Mouse (Mus musculus) embryonic facial prominence, embryonic 11.5 days (tissue): ENCODE results near the gene Rps3a1. TPM values are rescaled to one million over a fixed set of nuclear protein-coding genes. Genes with fewer than 3 reads are reported as not detected.

ENCODE experiments used
- ATAC-seq: fragments of 200-750 bp; cut with Nextera tagmentation; replicated peaks from 2 replicates; pipeline ENCODE4 v1.8.0; 2017; ENCODE audit warnings: low read depth; ENCODE audit not compliant: insufficient number of reproducible peaks, low FRiP score, low TSS enrichment
- DNase-seq: peaks from one replicate; pipeline ENCODE4 v3.0.0-alpha.2; 2015; ENCODE audit warnings: low spot score
- H3K27ac ChIP-seq: fragments of 300-500 bp; sonication (generic); replicated peaks from 2 replicates; pipeline ENCODE4 v1.5.1; 2014; ENCODE audit warnings: mild to moderate bottlenecking, low read depth, low read length, control low read depth
- H3K27me3 ChIP-seq: fragments of 300-500 bp; sonication (generic); 2 replicates; pipeline ENCODE4 v1.6.1; 2014; ENCODE audit warnings: mild to moderate bottlenecking, low read length, moderate library complexity, mixed read lengths; ENCODE audit not compliant: control insufficient read depth, insufficient read depth
- H3K36me3 ChIP-seq: fragments of 300-500 bp; sonication (generic); replicated peaks from 2 replicates; pipeline ENCODE4 v1.6.1; 2014; ENCODE audit warnings: low read depth, mild to moderate bottlenecking, low read length, moderate library complexity, mixed read lengths; ENCODE audit not compliant: control insufficient read depth, insufficient read depth
- H3K4me1 ChIP-seq: fragments of 300-500 bp; sonication (generic); 2 replicates; pipeline ENCODE4 v1.6.1; 2014; ENCODE audit warnings: low read length, mixed read lengths; ENCODE audit not compliant: control insufficient read depth, insufficient read depth
- H3K4me2 ChIP-seq: fragments of 300-500 bp; sonication (generic); 2 replicates; pipeline ENCODE4 v1.6.1; 2014; ENCODE audit warnings: low read depth, mild to moderate bottlenecking, control low read depth, low read length, moderate library complexity
- H3K4me3 ChIP-seq: fragments of 300-500 bp; sonication (generic); 2 replicates; pipeline ENCODE4 v1.5.1; 2014; ENCODE audit warnings: low read depth, low read length, control low read depth
- H3K9ac ChIP-seq: fragments of 300-500 bp; sonication (generic); replicated peaks from 2 replicates; pipeline ENCODE4 v1.6.1; 2014; ENCODE audit warnings: mild to moderate bottlenecking, control low read depth, low read length
- H3K9me3 ChIP-seq: fragments of 300-500 bp; sonication (generic); replicated peaks from 2 replicates; pipeline ENCODE4 v1.6.1; 2016; ENCODE audit warnings: mild to moderate bottlenecking, low read length, inconsistent platforms, mixed read lengths; ENCODE audit not compliant: control insufficient read depth
- WGBS: fragments of 180-500 bp; shearing (Covaris S2); extraction: QIAGEN DNeasy Blood & Tissue Kit; methylation state at CpG from one replicate; pipeline ENCODE4 v1.1.7; 2014; 5-methylcytosine and 5-hydroxymethylcytosine counted together
- polyA plus RNA-seq: library from polyadenylated mRNA; unstranded; fragments of >200 nt; fragmentation: Nextera tagmentation; extraction: Ambion mirVana; gene quantifications from 2 replicates; pipeline ENCODE4 v1.2.1, GENCODE M21; 2014

Gene Rps3a1
- polyA plus RNA-seq, 1 experiment from 2014 or later, result 1,448 TPM

DNA sequence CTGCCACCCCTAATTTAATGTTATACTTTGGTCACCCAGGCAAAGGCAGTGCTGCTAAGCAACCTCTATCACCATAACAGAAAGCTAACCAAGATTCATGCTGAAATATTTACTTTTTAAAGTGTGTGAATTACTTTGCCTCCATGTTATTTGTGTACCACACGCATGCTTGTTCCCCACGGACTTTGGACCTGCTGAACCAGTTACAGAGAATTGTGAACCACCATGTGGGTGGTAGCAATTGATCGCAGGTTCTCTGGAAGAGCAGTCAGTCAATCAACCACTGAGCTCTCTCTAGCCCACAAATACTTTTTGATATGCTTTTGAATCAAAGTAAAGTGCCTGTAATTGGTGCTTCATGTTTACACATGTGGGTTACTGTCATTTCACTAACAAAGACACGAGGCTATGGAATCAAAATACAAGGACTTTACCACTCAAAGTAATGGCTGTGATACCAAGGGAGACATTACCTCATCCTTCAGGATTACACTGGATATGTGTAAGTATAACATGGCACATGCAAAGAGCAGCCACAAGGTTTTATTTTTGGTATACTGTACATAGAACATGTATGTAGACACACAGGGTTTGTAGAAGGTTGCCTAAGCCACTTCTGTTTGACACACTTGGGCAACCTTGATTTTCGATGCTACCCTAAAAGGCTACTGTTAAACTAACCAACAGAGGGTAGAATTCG, 7.4 kb downstream of the Rps3a1 start:
- H3K4me2 ChIP-seq, result no peak overlapping the region
- H3K4me1 ChIP-seq, result no peaks in the 10 kb centered on the region
- H3K9me3 ChIP-seq, result no peaks in the 10 kb centered on the region
- H3K27ac ChIP-seq, result no peak overlapping the region
- H3K4me3 ChIP-seq, result no peak overlapping the region
- DNase-seq (no peak), ATAC-seq (no peak)
- peaks cover 5% of the 10 kb centered on the region; the same call in 1 of the 2 replicates for H3K36me3 ChIP-seq
- no peaks in the 10 kb centered on the region for H3K27me3 ChIP-seq
- H3K9ac ChIP-seq, result no peak overlapping the region
- WGBS, result 92% methylated on average over 6 of the region's 6 CpGs

DNA sequence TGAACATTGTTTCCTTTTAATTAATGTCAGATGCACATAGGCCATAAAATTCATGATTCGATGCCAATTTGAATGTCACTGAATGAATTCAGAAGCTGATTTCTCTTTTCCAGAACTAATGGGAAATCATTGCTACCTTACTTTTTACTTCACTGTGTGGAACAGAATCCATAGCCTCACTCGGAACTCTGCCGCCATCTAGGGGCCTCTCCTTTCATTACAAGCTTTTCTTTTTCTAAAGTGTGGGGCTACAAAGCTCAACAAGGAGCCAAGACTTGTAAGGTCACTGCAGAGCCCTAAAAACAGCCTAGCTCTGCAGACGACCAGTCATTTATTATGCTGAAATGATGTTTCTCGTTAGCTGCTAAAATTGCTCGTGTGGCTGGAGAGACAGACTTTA, 12.7 kb downstream of the Rps3a1 start:
- 15% methylated on average over 6 of the region's 6 CpGs for WGBS
- Histone ChIP-seq H3K9ac (no peak overlapping the region), H3K9me3 (no peaks in the 10 kb centered on the region), H3K4me1 (no peaks in the 10 kb centered on the region), H3K27ac (no peak overlapping the region), H3K4me3 (no peak overlapping the region), H3K4me2 (no peak overlapping the region), H3K36me3 (no peaks in the 10 kb centered on the region), H3K27me3 (no peaks in the 10 kb centered on the region)
- no peak for ATAC-seq
- peak; percentile 82 for DNase-seq

DNA sequence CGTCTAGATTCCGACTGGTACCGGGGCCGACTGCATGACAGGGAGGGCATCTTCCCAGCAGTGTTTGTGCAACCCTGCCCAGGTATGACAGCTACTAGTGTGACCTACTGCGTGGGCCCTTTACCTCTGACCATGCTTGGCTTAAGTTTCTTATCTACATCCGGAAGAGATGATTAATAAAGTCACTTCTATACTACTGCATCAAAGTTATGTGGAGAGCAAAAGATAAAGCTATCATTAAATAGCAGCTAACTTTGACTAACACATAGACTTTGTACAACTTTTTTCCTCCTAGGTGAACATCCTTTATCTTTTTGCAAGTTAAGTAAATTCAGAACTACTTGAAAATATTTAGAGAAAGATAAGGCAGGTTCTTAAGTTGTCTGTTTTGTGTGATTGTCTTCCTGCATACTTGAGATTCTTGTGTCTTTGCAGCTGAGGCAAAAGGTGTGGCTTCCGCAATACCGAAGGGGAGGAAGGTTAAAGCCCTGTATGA, 19.2 kb downstream of the Rps3a1 start:
- 91% methylated on average over 8 of the region's 8 CpGs for WGBS
- H3K27ac ChIP-seq, result no peak overlapping the region
- H3K4me2 ChIP-seq, result no peak overlapping the region
- no peaks in the 10 kb centered on the region for H3K9me3 ChIP-seq
- H3K4me3 ChIP-seq, result no peak overlapping the region
- no peaks in the 10 kb centered on the region for H3K27me3 ChIP-seq
- DNase-seq (no peak), ATAC-seq (no peak)
- H3K36me3 ChIP-seq, result no peaks in the 10 kb centered on the region
- H3K4me1 ChIP-seq, result no peaks in the 10 kb centered on the region
- no peak overlapping the region for H3K9ac ChIP-seq

DNA sequence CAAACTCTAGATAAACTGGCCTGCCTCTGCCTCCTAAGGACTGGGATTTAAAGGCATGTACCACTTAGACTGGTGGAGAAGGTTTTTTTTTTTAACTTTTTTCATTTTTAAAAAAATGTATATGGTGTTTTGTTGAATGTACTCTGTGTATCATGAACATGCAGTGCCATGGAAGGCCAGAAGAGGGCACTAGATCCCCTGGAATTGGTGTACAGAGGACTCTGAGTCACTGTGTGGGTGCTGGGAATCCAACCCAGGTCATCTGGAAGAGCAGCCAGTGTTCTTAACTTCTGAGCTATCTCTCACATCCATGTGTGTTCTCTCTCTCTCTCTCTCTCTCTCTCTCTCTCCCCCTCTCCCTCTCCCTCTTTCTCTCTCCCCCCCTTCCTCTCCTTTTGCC, 20.3 kb downstream of the Rps3a1 start:
- H3K4me1 ChIP-seq, result no peaks in the 10 kb centered on the region
- H3K4me2 ChIP-seq, result no peak overlapping the region
- no peak for DNase-seq
- no peaks in the 10 kb centered on the region for H3K9me3 ChIP-seq
- H3K4me3 ChIP-seq, result no peak overlapping the region
- ATAC-seq, result no peak
- no peak overlapping the region for H3K9ac ChIP-seq
- no peaks in the 10 kb centered on the region for H3K36me3 ChIP-seq
- H3K27me3 ChIP-seq, result no peaks in the 10 kb centered on the region
- H3K27ac ChIP-seq, result no peak overlapping the region

DNA sequence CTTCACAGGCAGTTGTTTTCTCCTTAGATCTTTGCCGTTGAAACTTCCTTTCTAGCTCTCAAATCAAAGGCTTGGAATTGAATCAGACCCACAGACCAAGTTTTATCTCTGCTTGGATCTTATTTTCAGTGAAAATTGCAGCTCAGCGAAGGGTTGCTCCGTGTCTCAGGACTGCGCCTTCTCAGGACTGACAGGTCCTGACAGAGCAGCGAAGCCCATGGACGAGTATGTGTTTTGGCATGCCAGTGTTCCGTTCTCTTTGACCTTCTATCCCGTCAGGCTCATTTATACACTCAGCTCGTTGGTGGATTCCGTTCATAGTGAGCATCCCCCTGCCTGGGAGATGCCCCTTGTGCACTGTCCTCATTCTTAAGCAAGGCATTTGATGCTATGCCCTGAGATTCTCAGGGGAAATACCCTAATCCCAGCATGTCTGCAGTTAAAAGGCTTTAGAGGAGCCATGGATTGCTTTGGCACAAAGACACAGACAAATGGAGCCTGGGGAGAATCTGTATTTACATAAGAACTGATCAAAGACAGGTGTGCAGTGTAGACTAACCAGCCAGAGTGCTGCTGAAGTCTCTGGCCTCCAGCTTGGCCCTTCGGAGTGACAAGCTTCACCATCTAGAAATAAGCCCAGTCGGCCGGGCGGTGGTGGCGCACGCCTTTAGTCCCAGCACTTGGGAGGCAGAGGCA, 23.1 kb downstream of the Rps3a1 start:
- ATAC-seq (no peak), DNase-seq (peak; percentile 62)
- Histone ChIP-seq H3K4me2 (no peak overlapping the region), H3K4me1 (no peaks in the 10 kb centered on the region), H3K36me3 (no peaks in the 10 kb centered on the region), H3K9ac (no peak overlapping the region), H3K9me3 (no peaks in the 10 kb centered on the region), H3K4me3 (no peak overlapping the region), H3K27ac (no peak overlapping the region), H3K27me3 (no peaks in the 10 kb centered on the region)
- 59% methylated on average over 16 of the region's 16 CpGs for WGBS

DNA sequence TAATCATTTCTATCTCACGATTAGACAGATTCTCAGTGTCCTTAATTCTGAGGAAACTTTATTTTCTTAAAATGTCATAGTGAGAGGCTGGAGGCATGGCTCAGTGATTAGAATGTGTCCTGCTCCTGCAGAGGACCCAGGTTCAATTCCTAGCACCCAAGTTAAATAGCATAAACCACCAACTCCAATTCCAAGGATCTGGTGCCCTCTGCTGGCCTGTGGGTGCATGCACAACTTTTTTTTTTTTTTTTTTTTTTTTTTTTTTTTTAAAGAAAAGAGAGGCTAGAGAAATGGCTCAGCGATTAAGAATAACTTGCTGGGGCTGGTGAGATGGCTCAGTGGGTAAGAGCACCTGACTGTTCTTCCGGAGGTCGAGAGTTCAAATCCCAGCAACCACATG, 25.6 kb downstream of the Rps3a1 start:
- H3K27me3 ChIP-seq, result no peaks in the 10 kb centered on the region
- ATAC-seq (no peak), DNase-seq (no peak)
- H3K4me1 ChIP-seq, result no peaks in the 10 kb centered on the region
- H3K9me3 ChIP-seq, result no peaks in the 10 kb centered on the region
- no peak overlapping the region for H3K4me3 ChIP-seq
- H3K4me2 ChIP-seq, result no peak overlapping the region
- H3K36me3 ChIP-seq, result no peaks in the 10 kb centered on the region
- H3K9ac ChIP-seq, result no peak overlapping the region
- no peak overlapping the region for H3K27ac ChIP-seq
- 85% methylated on average over 4 of the region's 4 CpGs for WGBS

DNA sequence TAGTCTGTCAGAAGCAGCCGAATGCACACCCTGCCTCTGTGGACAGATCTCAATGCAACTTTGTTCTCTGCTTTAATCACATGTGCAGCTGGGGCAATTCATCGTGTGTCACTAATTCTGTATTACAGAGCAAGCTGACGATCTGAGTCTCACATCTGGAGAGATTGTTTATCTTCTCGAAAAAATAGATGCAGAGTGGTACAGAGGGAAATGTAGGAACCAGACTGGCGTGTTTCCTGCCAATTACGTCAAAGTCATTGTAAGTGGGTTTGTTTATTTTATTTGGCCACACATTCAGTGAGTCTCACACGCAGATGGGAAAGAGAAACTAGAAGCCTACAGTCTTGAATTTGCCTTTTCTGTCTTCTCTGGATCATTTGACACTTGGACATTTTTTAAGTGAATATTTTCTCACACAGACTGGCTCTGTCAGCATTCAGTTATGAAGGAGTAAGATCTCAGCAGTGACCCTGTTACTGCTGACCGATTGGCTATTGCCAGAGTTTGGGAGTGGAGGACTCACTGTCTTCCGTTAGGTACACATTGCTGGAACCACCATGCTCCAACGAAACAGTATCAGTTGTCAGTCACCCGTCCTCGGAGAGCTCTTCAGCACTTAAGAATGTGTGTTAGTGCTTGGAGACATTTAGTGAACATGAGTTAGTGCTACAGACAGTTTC, 27.7 kb downstream of the Rps3a1 start:
- Histone ChIP-seq H3K27me3 (no peaks in the 10 kb centered on the region), H3K9me3 (no peaks in the 10 kb centered on the region), H3K36me3 (no peaks in the 10 kb centered on the region), H3K27ac (peak overlapping the region; percentile 47; the same call in 1 of the 2 replicates), H3K4me2 (no peak overlapping the region), H3K4me1 (no peaks in the 10 kb centered on the region), H3K9ac (no peak overlapping the region), H3K4me3 (no peak overlapping the region)
- ATAC-seq, result no peak
- 50% methylated on average over 12 of the region's 12 CpGs for WGBS
- peak; percentile 47 for DNase-seq

DNA sequence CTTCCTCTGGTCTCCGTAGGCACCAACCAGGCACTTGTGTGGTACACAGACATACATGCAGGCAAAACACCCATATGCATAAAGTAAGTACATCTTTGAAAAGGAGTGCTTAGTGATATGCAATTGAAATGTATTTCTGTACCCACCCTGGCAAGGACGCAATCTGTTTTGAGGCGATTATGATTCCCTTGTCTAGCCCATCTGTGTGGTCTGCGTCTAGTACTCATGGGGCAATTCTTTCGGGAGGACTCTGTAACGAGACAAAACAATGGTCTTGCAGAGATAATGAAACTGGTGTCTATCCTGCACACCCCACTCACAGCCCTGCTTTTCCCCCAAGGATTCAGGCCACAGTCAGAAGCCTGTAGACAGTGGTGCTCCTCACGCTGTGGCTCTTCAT, 29.7 kb downstream of the Rps3a1 start:
- H3K4me3 ChIP-seq, result no peak overlapping the region
- ATAC-seq, result no peak
- no peak overlapping the region for H3K27ac ChIP-seq
- no peaks in the 10 kb centered on the region for H3K27me3 ChIP-seq
- H3K9me3 ChIP-seq, result no peaks in the 10 kb centered on the region
- no peak overlapping the region for H3K4me2 ChIP-seq
- H3K9ac ChIP-seq, result no peak overlapping the region
- no peak for DNase-seq
- H3K4me1 ChIP-seq, result no peaks in the 10 kb centered on the region
- no peaks in the 10 kb centered on the region for H3K36me3 ChIP-seq
- 83% methylated on average over 7 of the region's 7 CpGs for WGBS
